Mouse (Mus musculus) mature B cell (primary cell): ENCODE data around the gene Gm15128.
"Not testable (repeated sequence)": the region's sequence is repeated elsewhere in the genome, so short reads cannot be mapped to it uniquely, and the experiment has no call there.

ENCODE experiments used
- in situ Hi-C: fragments of 300-500 bp; cut with MboI; formaldehyde crosslinking; loops from 2 replicates; pipeline ENCODE4 v1.14.3; 2019

The Gm15128 gene

DNA sequence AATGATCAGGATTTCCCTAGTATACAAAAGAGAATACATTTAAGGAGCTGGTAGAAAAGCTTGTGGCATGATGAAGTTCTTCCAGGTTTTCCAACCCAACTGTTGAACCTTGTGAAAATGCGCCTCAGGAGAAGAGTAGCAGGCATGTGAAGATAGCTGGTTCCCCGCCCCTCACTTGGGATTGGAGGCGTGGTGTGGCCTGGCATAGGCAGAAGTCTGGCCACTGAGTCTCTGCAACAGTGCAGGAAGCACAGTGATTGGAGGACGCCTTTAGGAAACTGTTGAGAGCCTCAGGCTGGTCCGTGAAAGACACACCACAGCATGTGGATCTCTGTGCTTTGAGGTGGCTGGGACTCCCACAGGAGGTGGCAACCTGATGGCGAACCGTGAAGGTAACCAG lies at the start of gene Gm15128:
Gm15128 (plus strand) TSS at position 301 of the 400 bp plus-strand sequence.
- in situ Hi-C loops = not testable (repeated sequence)
